Mouse (Mus musculus) thymus, adult 2 months (tissue): ENCODE measurements around the gene Cacna1e. TPM values are rescaled to one million over a fixed set of nuclear protein-coding genes. Genes with fewer than 3 reads are reported as not detected.

Experiments
- DNase-seq: peaks from one replicate; pipeline ENCODE4 v3.0.0; 2021
- H3K27ac ChIP-seq: fragments of 200-500 bp; 2 replicates; pipeline ENCODE4 v1.5.1; 2012; ENCODE audit warnings: low read length, control low read depth; ENCODE audit not compliant: control insufficient read depth, insufficient read depth
- H3K27me3 ChIP-seq: fragments of 200-500 bp; 2 replicates; pipeline ENCODE4 v1.6.1; 2012; ENCODE audit warnings: mild to moderate bottlenecking, low read length, moderate library complexity, mixed read lengths; ENCODE audit not compliant: control insufficient read depth, insufficient read depth
- H3K36me3 ChIP-seq: fragments of 200-500 bp; 2 replicates; pipeline ENCODE4 v1.6.1; 2012; ENCODE audit warnings: mild to moderate bottlenecking, low read length, moderate library complexity; ENCODE audit not compliant: control insufficient read depth, insufficient read depth
- H3K4me1 ChIP-seq: fragments of 200-500 bp; replicated peaks from 2 replicates; pipeline ENCODE4 v1.6.1; 2012; ENCODE audit warnings: low read length; ENCODE audit not compliant: control insufficient read depth, insufficient read depth
- H3K4me3 ChIP-seq: fragments of 200-500 bp; 2 replicates; pipeline ENCODE4 v1.5.1; 2012; ENCODE audit warnings: mild to moderate bottlenecking, low read length, control low read depth, moderate library complexity; ENCODE audit not compliant: control insufficient read depth, insufficient read depth
- CTCF ChIP-seq: fragments of 200-500 bp; IDR thresholded peaks from 2 replicates; pipeline ENCODE4 v1.5.1; 2012; ENCODE audit warnings: mild to moderate bottlenecking, control low read depth, low read length, moderate library complexity, borderline replicate concordance; ENCODE audit not compliant: control insufficient read depth, poor library complexity, insufficient read depth; ENCODE audit errors: extremely low read depth
- POLR2A ChIP-seq: fragments of 200-500 bp; IDR thresholded peaks from 2 replicates; pipeline ENCODE4 v1.6.1; 2012; ENCODE audit warnings: mild to moderate bottlenecking, low read length, control low read depth, moderate library complexity; ENCODE audit not compliant: control insufficient read depth, poor library complexity, insufficient read depth; ENCODE audit errors: extremely low read depth
- WGBS: fragments of 180-500 bp; shearing (Covaris S2); methylation state at CpG from one replicate; pipeline ENCODE4 v1.1.7; 2018; 5-methylcytosine and 5-hydroxymethylcytosine counted together
- polyA plus RNA-seq: library from polyadenylated mRNA; depleted of rRNA; stranded (reverse); fragments of >200 nt; gene quantifications from 2 replicates; pipeline ENCODE4 v1.2.3, GENCODE M21; 2012

Gene Cacna1e
- polyA plus RNA-seq, 1 experiment: 11.8 TPM

DNA sequence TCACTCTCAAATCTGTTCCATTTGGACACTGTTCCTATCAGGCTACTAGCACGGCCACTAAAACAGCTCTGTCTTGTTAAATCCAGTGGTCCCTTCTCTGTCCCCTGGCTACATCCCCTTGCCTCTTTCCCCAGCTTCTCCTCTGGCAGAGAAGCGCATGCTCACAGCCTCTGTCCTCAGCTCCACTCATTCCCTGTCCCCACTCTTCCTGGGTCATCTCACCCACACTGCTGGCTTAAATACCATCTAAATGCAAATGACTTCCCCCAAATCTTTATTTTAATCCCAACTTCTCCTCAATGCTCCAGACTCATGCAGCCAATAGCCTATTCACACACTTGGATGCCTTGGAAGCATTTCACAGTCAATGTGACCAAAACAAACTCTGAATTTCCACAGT is 407.6 kb downstream of the Cacna1e start:
- Histone ChIP-seq H3K4me1 (no peaks in the 10 kb centered on the region), H3K4me3 (no peak overlapping the region), H3K36me3 (no peaks in the 10 kb centered on the region), H3K27me3 (no peaks in the 10 kb centered on the region), H3K27ac (no peak overlapping the region)
- DNase-seq: no peak
- TF ChIP-seq POLR2A (no peak), CTCF (no peak)
- WGBS: 88% methylated on average over 2 of the region's 2 CpGs

DNA sequence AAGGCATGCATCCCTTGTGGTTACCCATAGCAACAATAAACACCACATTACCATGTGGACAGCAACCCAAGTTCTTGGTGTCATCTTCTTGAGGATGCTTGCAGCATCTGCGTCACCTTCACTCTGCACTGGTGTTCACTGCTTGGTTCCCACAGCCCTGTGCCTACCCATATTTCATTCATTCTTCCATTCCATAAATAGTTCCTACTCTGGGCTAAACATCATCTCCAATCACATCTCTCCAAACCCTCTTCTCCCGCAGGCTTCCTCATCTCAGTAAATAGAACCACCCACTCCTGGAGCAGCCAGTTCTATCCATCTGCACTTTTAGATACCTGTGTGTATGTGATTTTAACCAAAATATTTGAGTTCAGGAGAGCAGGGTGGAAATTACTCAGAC is 408.6 kb downstream of the Cacna1e start:
- H3K27me3 ChIP-seq: no peaks in the 10 kb centered on the region
- no peaks in the 10 kb centered on the region for H3K4me1 ChIP-seq
- DNase-seq: no peak
- no peak overlapping the region for H3K4me3 ChIP-seq
- TF ChIP-seq POLR2A (no peak), CTCF (no peak)
- H3K36me3 ChIP-seq: no peaks in the 10 kb centered on the region
- WGBS: 91% methylated on average over 2 of the region's 2 CpGs
- H3K27ac ChIP-seq: no peak overlapping the region

DNA sequence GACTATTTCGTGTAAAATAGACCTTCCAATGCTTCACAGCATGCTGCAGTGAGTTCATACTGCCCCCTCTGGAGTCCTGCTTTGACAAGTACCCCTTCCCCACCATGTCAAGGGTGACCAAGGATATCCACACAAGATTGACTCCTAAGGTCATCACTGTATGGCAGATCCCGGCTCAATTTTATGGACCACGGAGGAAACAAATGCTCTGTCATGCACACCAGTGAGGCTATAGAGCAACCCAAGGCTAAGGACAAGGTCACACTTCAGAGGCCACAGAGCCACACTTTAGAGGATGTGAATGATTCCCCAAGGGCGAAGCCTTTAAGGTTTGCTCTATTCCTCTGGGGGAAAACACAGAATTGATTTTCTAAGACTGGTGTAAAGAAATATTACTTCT is 410.1 kb downstream of the Cacna1e start:
- H3K27ac ChIP-seq: no peak overlapping the region
- H3K27me3 ChIP-seq: no peaks in the 10 kb centered on the region
- H3K4me1 ChIP-seq: no peaks in the 10 kb centered on the region
- 83% methylated on average over 4 of the region's 4 CpGs for WGBS
- H3K36me3 ChIP-seq: no peaks in the 10 kb centered on the region
- TF ChIP-seq CTCF: no peak
- no peak for TF ChIP-seq POLR2A
- no peak overlapping the region for H3K4me3 ChIP-seq
- no peak for DNase-seq

DNA sequence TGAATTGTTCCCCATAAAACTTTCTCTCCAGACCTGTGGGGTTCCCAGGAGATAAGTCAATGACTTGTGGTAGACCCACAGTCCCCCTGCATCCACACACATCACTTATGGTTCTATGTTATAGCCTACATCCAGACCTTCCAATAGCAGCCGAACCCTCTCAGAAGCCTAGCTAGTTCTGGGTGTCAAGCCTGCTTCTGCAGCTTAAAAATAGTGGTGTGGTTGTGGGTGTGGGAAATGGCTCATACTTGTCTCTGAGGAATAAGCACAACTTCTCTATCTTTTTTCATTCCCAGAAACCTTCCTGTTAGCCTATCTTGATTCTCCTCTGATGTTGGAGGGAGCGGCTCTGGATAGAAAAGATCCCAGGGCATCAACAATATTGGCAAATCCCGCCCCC is 417.0 kb downstream of the Cacna1e start:
- Histone ChIP-seq H3K4me1 (no peaks in the 10 kb centered on the region), H3K36me3 (no peaks in the 10 kb centered on the region), H3K27me3 (no peaks in the 10 kb centered on the region), H3K4me3 (no peak overlapping the region), H3K27ac (no peak overlapping the region)
- 96% methylated on average over 3 of the region's 3 CpGs for WGBS
- TF ChIP-seq POLR2A: no peak
- TF ChIP-seq CTCF: no peak
- DNase-seq: no peak

DNA sequence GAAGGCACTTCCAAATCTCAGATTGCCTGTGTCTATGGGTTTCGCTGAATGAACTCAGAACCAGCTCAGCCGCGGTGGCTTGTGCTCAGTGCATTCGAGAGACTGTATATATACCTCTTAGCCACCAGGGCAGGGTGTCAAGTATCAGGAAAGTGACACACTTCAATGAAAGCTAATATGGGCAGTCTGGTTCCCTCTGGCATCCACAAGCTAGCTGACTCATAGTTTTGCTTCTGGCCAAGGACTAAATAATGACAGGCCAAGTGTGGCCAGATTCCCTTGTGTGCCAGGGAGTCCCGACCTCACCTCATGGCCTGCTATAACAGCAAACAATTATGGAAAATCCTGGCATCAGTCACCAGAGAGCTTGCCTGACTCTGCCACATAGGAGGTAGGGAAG is 422.8 kb downstream of the Cacna1e start:
- no peak for DNase-seq
- 84% methylated on average over 5 of the region's 5 CpGs for WGBS

DNA sequence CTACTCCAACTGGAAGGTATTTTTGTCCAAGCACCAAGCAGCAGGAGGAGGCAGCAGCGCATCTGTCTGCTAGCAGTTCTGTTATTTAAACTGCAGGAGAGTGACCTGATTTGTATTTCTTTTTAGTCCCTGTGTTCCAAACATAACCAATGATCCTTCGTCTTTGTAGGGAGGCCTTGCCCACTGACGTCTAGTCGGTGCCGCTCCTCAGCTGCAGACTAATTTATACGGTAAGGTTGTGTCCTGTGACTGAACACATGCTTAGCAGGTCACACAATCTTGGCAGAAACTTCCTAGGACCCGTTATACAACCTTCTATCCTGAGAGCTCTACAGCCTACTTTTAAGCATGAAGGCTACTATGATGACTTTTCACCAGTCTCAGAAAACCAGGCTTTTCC is 424.2 kb downstream of the Cacna1e start:
- 94% methylated on average over 7 of the region's 7 CpGs for WGBS
- Histone ChIP-seq H3K27ac (no peak overlapping the region), H3K36me3 (no peaks in the 10 kb centered on the region), H3K27me3 (no peaks in the 10 kb centered on the region), H3K4me1 (no peaks in the 10 kb centered on the region), H3K4me3 (no peak overlapping the region)
- TF ChIP-seq POLR2A (no peak), CTCF (no peak)
- no peak for DNase-seq

More for the DNA sequence above, 422.8 kb downstream of the Cacna1e start:
- Histone ChIP-seq H3K27ac (no peak overlapping the region), H3K36me3 (no peaks in the 10 kb centered on the region), H3K4me1 (no peaks in the 10 kb centered on the region), H3K27me3 (no peaks in the 10 kb centered on the region), H3K4me3 (no peak overlapping the region)
- TF ChIP-seq POLR2A (no peak), CTCF (no peak)

DNA sequence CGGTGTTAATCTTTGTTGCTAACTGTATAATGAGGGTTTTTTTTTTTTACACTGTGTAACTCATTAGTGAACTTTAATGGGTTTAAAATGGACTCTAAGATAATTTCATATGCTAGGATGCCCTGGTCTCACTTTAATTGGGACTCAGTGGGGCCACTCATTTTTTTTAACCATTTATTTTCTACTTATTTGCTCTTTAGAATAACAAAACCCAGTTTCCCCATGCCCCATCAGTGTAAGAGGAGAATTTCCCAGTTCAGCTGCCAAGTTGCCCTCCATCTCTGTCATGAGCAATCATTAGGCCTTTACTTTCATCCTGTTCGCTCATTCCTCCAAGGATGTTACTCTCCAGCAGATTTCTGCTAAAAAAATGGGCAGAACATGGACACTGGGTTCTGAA is 425.7 kb downstream of the Cacna1e start:
- no peaks in the 10 kb centered on the region for H3K4me1 ChIP-seq
- H3K36me3 ChIP-seq: no peaks in the 10 kb centered on the region
- no peak for TF ChIP-seq POLR2A
- TF ChIP-seq CTCF: no peak
- H3K27ac ChIP-seq: no peak overlapping the region
- no peaks in the 10 kb centered on the region for H3K27me3 ChIP-seq
- no peak for DNase-seq
- 88% methylated on average over 2 of the region's 2 CpGs for WGBS
- H3K4me3 ChIP-seq: no peak overlapping the region
